Mouse (Mus musculus): ENCODE results near the gene Pde6h.

Pde6h gene

GRCm38 (mm10) chr6:136913384-136914126 lies 10.1 kb upstream of the Pde6h start:
- no peak for DNase-seq

GRCm38 (mm10) chr6:136914234-136914633 lies 9.4 kb upstream of the Pde6h start:
- no peak for DNase-seq

GRCm38 (mm10) chr6:136915721-136916395 lies 7.8 kb upstream of the Pde6h start:
- DNase-seq: no peak

GRCm38 (mm10) chr6:136917885-136918284 lies 5.7 kb upstream of the Pde6h start:
- DNase-seq: no peak

- DNase-seq: peak; percentile 78
These were observed 3.0 kb upstream of the Pde6h start for GRCm38 (mm10) chr6:136920320-136921257.

GRCm38 (mm10) chr6:136921601-136922000 lies 2.0 kb upstream of the Pde6h start:
- DNase-seq: no peak

GRCm38 (mm10) chr6:136922080-136922479 lies 1.6 kb upstream of the Pde6h start, which contains the start of gene Erp27:
Gene Erp27, minus strand, starts transcription at chr6:136922180.
- no peak for DNase-seq

GRCm38 (mm10) chr6:136922871-136923270 lies 761 bp upstream of the Pde6h start:
- DNase-seq: no peak

GRCm38 (mm10) chr6:136925049-136925448 lies 1.4 kb downstream of the Pde6h start:
- DNase-seq: no peak

GRCm38 (mm10) chr6:136927626-136928025 lies 4.0 kb downstream of the Pde6h start:
- DNase-seq: no peak

GRCm38 (mm10) chr6:136930677-136931076 lies 7.0 kb downstream of the Pde6h start:
- DNase-seq: no peak

- DNase-seq: no peak
These were observed 7.6 kb downstream of the Pde6h start for GRCm38 (mm10) chr6:136931246-136931645.

GRCm38 (mm10) chr6:136934068-136934467 lies 10.4 kb downstream of the Pde6h start:
- DNase-seq: no peak

GRCm38 (mm10) chr6:136935233-136935632 lies 11.6 kb downstream of the Pde6h start:
- DNase-seq: no peak

- no peak for DNase-seq
These were observed 12.7 kb downstream of the Pde6h start for GRCm38 (mm10) chr6:136936361-136936760.

GRCm38 (mm10) chr6:136937117-136937516 lies 13.5 kb downstream of the Pde6h start:
- DNase-seq: no peak

- no peak for DNase-seq
These were observed 14.9 kb downstream of the Pde6h start for GRCm38 (mm10) chr6:136938331-136939126.

GRCm38 (mm10) chr6:136939326-136940187 lies 15.9 kb downstream of the Pde6h start:
- no peak for DNase-seq

GRCm38 (mm10) chr6:136940188-136940960 lies 16.7 kb downstream of the Pde6h start:
- DNase-seq: no peak
